Mouse (Mus musculus): ENCODE measurements around the gene C2cd5. TPM values are rescaled to one million over a fixed set of nuclear protein-coding genes. Genes with fewer than 3 reads are reported as not detected.

Gene C2cd5
- polyA plus RNA-seq, 1 experiment from 2014 or later, result 16.0 TPM

DNA sequence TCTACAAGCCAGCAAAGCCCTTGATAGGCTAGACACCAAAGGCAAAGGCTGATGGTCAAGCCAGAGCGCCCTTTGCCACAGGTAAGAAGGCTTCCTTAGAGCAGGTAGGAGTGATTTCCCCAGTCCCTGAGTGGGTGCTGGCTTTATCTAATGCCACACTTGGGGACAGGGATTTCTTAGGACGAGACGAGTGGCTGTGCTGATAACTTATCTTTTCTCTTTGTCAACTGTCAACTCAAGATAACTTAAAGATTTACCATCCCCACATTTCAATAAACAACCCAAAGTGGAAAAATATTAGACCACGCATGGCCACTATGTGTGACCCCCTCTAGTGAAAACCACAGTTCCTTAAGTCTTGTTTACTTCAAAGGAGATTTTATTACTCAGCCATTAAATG is 7.1 kb downstream of the C2cd5 start:
- no peak overlapping the region for H3K9ac ChIP-seq
- H3K27me3 ChIP-seq, result no peaks in the 10 kb centered on the region
- whole genome bisulfite sequencing, result 62% methylated on average over 4 of the region's 4 CpGs
- no peak overlapping the region for H3K4me2 ChIP-seq
- H3K4me1 ChIP-seq (replicated peaks), result no peaks in the 10 kb centered on the region
- no peak overlapping the region for H3K4me3 ChIP-seq
- no peak for ATAC-seq (replicated peaks; ENCODE audit: insufficient number of reproducible peaks, insufficient read depth, low FRiP score, low read depth)
- peaks cover 18% of the 10 kb centered on the region for H3K36me3 ChIP-seq
- H3K9me3 ChIP-seq (replicated peaks), result no peaks in the 10 kb centered on the region
- H3K27ac ChIP-seq, result no peak overlapping the region

DNA sequence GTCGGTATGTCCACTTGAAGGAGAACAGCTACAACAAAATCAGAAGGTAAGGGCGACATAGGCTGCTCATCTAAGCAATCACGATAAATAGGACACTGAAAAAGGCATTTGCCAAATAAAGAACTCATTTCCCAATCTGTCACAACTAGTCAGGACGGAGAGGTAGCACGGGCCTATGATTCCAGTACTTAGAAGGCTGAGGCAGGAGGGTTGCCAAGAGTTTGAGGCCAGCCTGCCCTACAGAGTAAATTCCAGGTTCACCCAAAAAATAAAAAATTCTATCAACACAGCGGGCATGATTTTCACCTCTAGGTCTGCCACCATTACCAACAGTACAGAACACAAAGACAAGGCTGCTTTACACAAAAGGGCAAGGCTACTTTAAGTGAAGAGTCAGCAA is 8.9 kb downstream of the C2cd5 start:
- Histone ChIP-seq H3K27me3 (no peaks in the 10 kb centered on the region), H3K4me2 (no peak overlapping the region), H3K9ac (no peak overlapping the region), H3K36me3 (peaks cover 18% of the 10 kb centered on the region), H3K4me3 (no peak overlapping the region), H3K4me1 (replicated peaks) (no peaks in the 10 kb centered on the region), H3K27ac (no peak overlapping the region), H3K9me3 (replicated peaks) (no peaks in the 10 kb centered on the region)
- 93% methylated on average over 6 of the region's 6 CpGs for WGBS
- ATAC-seq (replicated peaks; ENCODE audit: insufficient number of reproducible peaks, insufficient read depth, low FRiP score, low read depth), result no peak

DNA sequence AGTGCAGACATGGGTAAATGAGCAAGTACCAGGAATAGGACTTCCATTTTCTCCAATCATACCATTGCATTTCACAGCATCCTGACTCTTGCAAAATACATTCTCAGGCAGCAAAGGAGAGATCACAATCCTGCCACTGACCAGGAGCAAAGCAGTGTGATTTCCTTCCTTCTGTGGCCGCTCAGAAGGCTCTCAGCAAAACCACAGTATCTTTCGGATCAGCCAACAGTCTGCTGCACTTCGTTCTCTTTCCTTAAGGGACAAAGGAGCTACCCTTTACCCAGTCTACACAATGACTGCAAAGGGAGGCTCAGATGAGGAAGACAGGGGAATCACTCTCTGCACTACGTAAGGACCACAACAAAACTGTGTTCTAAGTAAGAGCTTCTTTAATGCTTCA is 12.6 kb downstream of the C2cd5 start:
- no peak overlapping the region for H3K4me2 ChIP-seq
- no peak overlapping the region for H3K4me3 ChIP-seq
- H3K9ac ChIP-seq, result no peak overlapping the region
- H3K9me3 ChIP-seq (replicated peaks), result no peaks in the 10 kb centered on the region
- no peaks in the 10 kb centered on the region for H3K27me3 ChIP-seq
- no peaks in the 10 kb centered on the region for H3K4me1 ChIP-seq (replicated peaks)
- no peak overlapping the region for H3K27ac ChIP-seq
- ATAC-seq (replicated peaks; ENCODE audit: insufficient number of reproducible peaks, insufficient read depth, low FRiP score, low read depth), result no peak
- 88% methylated on average over 4 of the region's 4 CpGs for WGBS
- peaks cover 35% of the 10 kb centered on the region for H3K36me3 ChIP-seq

DNA sequence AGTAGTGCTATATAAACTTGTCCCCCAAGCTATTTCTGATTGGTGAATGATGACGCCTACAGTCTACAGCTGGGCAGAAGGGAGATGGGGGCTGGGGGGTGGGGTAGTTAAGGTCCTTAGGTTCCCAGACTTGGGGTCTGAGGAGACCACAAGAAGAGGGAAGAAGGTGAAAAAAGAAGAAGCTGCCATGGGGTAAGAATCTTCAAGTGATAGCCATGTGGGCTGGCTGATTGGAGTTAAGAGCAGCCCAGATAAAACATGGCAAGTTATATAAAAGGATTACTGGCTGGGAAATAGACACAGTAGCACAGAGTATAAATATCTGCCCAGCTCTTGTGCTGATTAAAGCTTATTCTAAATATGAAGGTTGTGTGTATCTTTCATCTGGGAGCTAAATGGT is 14.0 kb downstream of the C2cd5 start:
- H3K4me2 ChIP-seq, result no peak overlapping the region
- H3K4me1 ChIP-seq (replicated peaks), result no peaks in the 10 kb centered on the region
- no peak for ATAC-seq (replicated peaks; ENCODE audit: insufficient number of reproducible peaks, insufficient read depth, low FRiP score, low read depth)
- H3K27ac ChIP-seq, result no peak overlapping the region
- H3K9me3 ChIP-seq (replicated peaks), result no peaks in the 10 kb centered on the region
- H3K9ac ChIP-seq, result no peak overlapping the region
- no peaks in the 10 kb centered on the region for H3K27me3 ChIP-seq
- 97% methylated on average over 1 of the region's 1 CpGs for WGBS
- no peak overlapping the region for H3K4me3 ChIP-seq
- H3K36me3 ChIP-seq, result peaks cover 31% of the 10 kb centered on the region

DNA sequence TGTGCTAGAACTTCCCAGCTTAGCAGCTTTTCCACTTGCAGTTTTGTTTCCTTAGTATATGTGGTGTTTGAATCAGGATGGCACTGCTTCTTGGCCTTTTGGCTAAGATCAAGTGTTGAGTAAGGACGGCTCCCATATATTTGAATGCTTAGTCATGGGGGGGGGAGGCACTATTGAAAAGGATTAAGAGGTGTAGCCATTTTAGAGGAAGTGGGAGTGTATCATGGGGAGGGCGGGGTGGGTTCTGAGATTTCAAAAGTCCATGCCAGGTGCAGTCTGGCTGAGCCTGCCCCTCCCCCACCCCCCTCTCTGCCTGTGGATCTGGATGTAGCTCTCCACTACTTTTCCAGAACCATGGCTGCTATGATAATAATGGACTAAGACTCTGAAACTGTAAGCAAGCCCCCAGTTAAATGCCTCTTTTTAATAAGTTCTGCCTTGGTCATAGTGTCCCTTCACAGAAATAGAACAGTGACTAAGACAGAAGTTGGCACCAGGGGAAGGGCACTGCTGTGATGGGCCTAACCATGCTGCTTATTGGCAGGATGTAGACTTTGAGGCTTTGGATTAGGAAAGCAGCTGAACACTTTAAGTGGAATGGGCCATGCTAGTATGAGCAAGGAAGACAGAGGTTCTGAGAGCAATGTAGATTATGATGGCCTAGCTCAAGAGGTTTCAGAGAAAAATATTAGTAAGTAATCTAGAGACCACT is 15.5 kb downstream of the C2cd5 start:
- Histone ChIP-seq H3K9me3 (replicated peaks) (no peaks in the 10 kb centered on the region), H3K27me3 (no peaks in the 10 kb centered on the region), H3K4me1 (replicated peaks) (no peaks in the 10 kb centered on the region), H3K9ac (no peak overlapping the region), H3K36me3 (peaks cover 21% of the 10 kb centered on the region; the same call in 1 of the 2 replicates), H3K4me2 (no peak overlapping the region), H3K4me3 (no peak overlapping the region), H3K27ac (no peak overlapping the region)
- WGBS, result 84% methylated on average over 2 of the region's 2 CpGs
- no peak for ATAC-seq (replicated peaks; ENCODE audit: insufficient number of reproducible peaks, insufficient read depth, low FRiP score, low read depth)

DNA sequence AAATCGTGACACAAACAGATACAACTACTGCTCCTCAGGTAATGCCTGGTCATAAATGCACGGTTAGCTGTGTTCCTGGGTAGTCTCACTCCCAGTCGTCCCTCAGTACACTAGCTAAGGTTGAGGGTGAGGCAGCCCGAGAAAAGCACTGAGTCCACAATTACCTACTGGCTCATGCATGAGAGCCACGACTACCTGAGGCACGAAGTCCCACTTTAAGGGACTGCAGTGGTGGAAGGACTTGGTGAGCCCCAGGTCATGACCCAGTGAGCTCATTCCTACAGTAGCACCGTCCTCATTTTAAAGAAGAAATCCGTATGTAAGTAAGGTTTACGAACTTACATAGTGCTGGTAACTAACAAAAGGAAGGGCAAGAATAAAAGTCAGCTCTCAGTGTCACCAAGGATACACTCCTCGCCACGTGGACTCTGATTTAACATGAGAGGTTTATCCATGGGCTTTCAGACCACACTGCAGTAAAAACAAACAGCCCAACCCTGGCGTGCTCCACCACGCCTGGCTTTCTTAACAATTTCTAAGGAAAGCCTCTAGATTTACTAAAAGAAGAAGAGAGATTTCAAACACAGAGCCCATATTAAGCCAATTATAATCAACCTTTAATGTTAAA is 18.3 kb downstream of the C2cd5 start:
- Histone ChIP-seq H3K36me3 (peaks cover 39% of the 10 kb centered on the region; the same call in 1 of the 2 replicates), H3K4me1 (replicated peaks) (no peaks in the 10 kb centered on the region), H3K4me2 (no peak overlapping the region), H3K4me3 (no peak overlapping the region), H3K27me3 (no peaks in the 10 kb centered on the region), H3K9ac (no peak overlapping the region), H3K27ac (no peak overlapping the region), H3K9me3 (replicated peaks) (no peaks in the 10 kb centered on the region)
- no peak for ATAC-seq (replicated peaks; ENCODE audit: insufficient number of reproducible peaks, insufficient read depth, low FRiP score, low read depth)
- WGBS, result 81% methylated on average over 13 of the region's 13 CpGs

DNA sequence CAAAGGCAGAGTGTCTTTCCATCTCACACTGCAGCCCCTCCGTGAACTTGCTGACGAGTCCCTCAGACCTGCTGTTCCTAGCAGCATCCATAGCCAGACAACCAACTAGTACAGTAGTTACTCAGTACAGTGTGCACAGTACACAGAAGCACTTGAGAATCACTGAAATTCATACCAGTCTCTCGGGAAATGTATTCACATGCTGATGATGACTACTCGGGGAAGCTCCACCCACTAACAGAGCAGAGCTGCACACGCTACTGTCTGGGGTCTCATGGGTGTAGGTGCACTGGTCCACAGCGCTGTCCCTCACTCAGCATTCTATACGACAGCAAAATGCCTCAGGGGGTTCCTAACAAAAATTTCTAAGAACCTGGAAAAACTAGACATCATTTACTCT is 19.2 kb downstream of the C2cd5 start:
- Histone ChIP-seq H3K4me1 (replicated peaks) (0 out of 2 replicates have a peak, but pooled peaks cover 2% of the 10 kb centered on the region), H3K4me2 (no peak overlapping the region), H3K36me3 (peaks cover 39% of the 10 kb centered on the region; the same call in 1 of the 2 replicates), H3K9me3 (replicated peaks) (no peaks in the 10 kb centered on the region), H3K4me3 (no peak overlapping the region), H3K9ac (no peak overlapping the region), H3K27me3 (no peaks in the 10 kb centered on the region), H3K27ac (no peak overlapping the region)
- no peak for ATAC-seq (replicated peaks; ENCODE audit: insufficient number of reproducible peaks, insufficient read depth, low FRiP score, low read depth)
- WGBS, result 84% methylated on average over 7 of the region's 7 CpGs

DNA sequence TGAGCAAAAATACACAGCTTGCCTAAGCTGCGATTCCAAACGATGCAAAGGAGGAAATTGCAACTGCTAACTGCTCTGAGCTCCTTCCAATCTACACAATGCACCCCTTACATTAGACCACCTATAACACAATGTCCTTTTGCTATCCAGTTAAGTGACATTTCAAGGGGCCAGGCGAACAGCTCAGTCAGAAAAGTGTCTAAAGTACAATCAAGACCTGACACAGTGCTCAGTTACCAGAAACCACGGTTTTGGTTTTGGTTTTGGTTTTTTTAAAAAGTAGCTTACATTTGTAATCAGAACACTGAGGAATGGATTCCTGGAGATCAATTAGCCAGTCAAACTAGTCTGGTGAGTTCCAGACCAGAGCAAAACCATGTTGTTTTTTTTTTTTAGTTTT is 20.8 kb downstream of the C2cd5 start:
- Histone ChIP-seq H3K27ac (no peak overlapping the region), H3K9me3 (replicated peaks) (no peaks in the 10 kb centered on the region), H3K4me1 (replicated peaks) (0 out of 2 replicates have a peak, but pooled peaks cover 2% of the 10 kb centered on the region), H3K4me3 (no peak overlapping the region), H3K27me3 (no peaks in the 10 kb centered on the region), H3K9ac (no peak overlapping the region), H3K4me2 (no peak overlapping the region), H3K36me3 (peaks cover 41% of the 10 kb centered on the region; the same call in 1 of the 2 replicates)
- WGBS, result 80% methylated on average over 4 of the region's 4 CpGs
- no peak for ATAC-seq (replicated peaks; ENCODE audit: insufficient number of reproducible peaks, insufficient read depth, low FRiP score, low read depth)

DNA sequence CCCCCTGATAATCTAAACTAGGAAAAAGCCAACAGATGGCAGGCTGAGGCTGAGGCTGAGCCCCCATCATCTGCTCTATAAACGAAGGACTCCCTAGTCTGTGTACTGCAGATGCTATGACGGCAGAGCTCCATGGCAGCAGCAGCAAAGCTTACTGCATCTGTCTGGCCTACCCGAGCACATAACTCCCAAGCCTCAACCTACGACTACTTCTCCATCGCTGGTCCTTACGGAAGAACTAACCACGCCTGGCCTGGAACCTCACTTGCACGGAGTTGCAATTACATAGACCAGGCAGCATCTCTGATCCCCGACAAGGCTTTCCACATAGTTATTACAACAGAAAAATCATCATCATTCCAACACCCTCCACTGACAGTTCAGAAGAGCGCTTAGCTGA is 23.5 kb downstream of the C2cd5 start:
- WGBS, result 79% methylated on average over 10 of the region's 10 CpGs
- peaks cover 30% of the 10 kb centered on the region; the same call in 1 of the 2 replicates for H3K36me3 ChIP-seq
- no peak overlapping the region for H3K9ac ChIP-seq
- H3K9me3 ChIP-seq (replicated peaks), result no peaks in the 10 kb centered on the region
- H3K27me3 ChIP-seq, result no peaks in the 10 kb centered on the region
- H3K27ac ChIP-seq, result no peak overlapping the region
- ATAC-seq (replicated peaks; ENCODE audit: insufficient number of reproducible peaks, insufficient read depth, low FRiP score, low read depth), result no peak
- H3K4me3 ChIP-seq, result no peak overlapping the region
- H3K4me1 ChIP-seq (replicated peaks), result 0 out of 2 replicates have a peak, but pooled peaks cover 4% of the 10 kb centered on the region
- no peak overlapping the region for H3K4me2 ChIP-seq

DNA sequence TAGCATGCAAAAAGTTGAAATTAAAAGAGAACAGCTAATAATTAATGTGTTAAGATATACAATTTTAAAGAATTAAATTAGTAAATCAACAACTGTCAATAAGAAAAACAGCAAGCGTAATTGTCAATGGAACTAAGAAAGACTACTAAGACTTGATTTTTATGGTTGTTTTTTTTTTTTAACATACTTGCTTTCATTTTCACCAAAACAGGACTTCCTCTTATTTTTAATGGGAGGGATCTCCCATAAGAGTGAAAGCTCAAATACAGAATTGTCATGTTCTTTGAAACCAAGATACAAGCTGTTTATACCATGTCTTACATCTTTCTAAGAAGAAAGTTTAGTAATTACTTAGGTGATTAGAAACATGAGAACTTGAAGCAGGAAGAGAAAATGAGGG is 26.0 kb downstream of the C2cd5 start:
- H3K36me3 ChIP-seq, result peaks cover 28% of the 10 kb centered on the region; the same call in 1 of the 2 replicates
- H3K9me3 ChIP-seq (replicated peaks), result no peaks in the 10 kb centered on the region
- 86% methylated on average over 1 of the region's 1 CpGs for WGBS
- H3K27me3 ChIP-seq, result no peaks in the 10 kb centered on the region
- no peak overlapping the region for H3K9ac ChIP-seq
- 0 out of 2 replicates have a peak, but pooled peaks cover 4% of the 10 kb centered on the region for H3K4me1 ChIP-seq (replicated peaks)
- H3K4me2 ChIP-seq, result no peak overlapping the region
- H3K27ac ChIP-seq, result no peak overlapping the region
- no peak for ATAC-seq (replicated peaks; ENCODE audit: insufficient number of reproducible peaks, insufficient read depth, low FRiP score, low read depth)
- no peak overlapping the region for H3K4me3 ChIP-seq

DNA sequence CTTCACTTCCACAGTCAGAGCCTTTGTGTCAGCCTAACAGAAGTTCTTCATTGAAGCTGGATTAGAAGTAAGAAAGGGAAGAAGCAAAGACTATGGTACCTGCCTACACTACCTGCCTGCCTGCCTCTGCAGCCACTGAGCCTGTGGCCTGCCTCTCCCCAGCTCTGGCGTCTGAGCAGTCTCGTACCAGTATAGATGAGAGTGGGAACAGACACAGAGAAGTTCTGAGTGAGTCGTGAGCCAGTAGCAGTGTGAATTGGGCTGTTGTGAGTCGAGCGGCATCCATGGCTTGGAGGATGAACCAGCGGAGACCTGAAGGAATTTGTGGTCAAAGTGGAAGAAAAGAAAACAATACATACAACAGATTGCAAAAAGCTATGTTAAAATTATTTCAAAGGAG is 26.5 kb downstream of the C2cd5 start:
- Histone ChIP-seq H3K9me3 (replicated peaks) (no peaks in the 10 kb centered on the region), H3K4me3 (no peak overlapping the region), H3K4me2 (no peak overlapping the region), H3K4me1 (replicated peaks) (0 out of 2 replicates have a peak, but pooled peaks cover 4% of the 10 kb centered on the region), H3K27me3 (no peaks in the 10 kb centered on the region), H3K36me3 (peaks cover 23% of the 10 kb centered on the region; the same call in 1 of the 2 replicates), H3K27ac (no peak overlapping the region), H3K9ac (no peak overlapping the region)
- WGBS, result 84% methylated on average over 6 of the region's 6 CpGs
- no peak for ATAC-seq (replicated peaks; ENCODE audit: insufficient number of reproducible peaks, insufficient read depth, low FRiP score, low read depth)

All from heart, embryonic 15.5 days (tissue).